19 mouse cellular contexts compared by ENCODE assay signal in genomic region chr2:64325499-64325898, GRCm38 (mm10).
DNase-seq lines count a peak whose midpoint lies in the region; ATAC-seq and TF ChIP-seq lines count a peak whose summit lies in the region.
"Had no signal": no experiment of that assay in that cellular context is flagged by ENCODE, and none has a peak within 500 bp of the region (broad histone marks: within the 10 kb centered on the region; RNA-seq: fewer than 3 reads in every experiment).

No protein-coding gene starts in this region.

- H3K4me3 ChIP-seq in hindbrain, embryonic 12.5 days: no peak overlapping the region
- no peak overlapping the region for H3K4me3 ChIP-seq in hindbrain, postnatal 0 days (ENCODE audit: low read length)
- no peak overlapping the region for H3K4me3 ChIP-seq in midbrain, embryonic 13.5 days (replicated peaks)
- no peak overlapping the region for H3K4me3 ChIP-seq in midbrain, embryonic 14.5 days (replicated peaks; ENCODE audit: low read depth, low read length)
- H3K4me3 ChIP-seq: embryonic facial prominence, embryonic 15.5 days; neural tube, embryonic 13.5 days had no signal

- H3K9ac ChIP-seq in hindbrain, embryonic 12.5 days: no peak overlapping the region
- no peak overlapping the region for H3K9ac ChIP-seq in hindbrain, postnatal 0 days (replicated peaks; ENCODE audit: low read length)
- no peak overlapping the region for H3K9ac ChIP-seq in midbrain, embryonic 13.5 days (replicated peaks)
- H3K9ac ChIP-seq in midbrain, embryonic 14.5 days (replicated peaks; ENCODE audit: low read length): no peak overlapping the region
- H3K9ac ChIP-seq: embryonic facial prominence, embryonic 15.5 days; neural tube, embryonic 13.5 days had no signal

- WGBS in hindbrain, embryonic 12.5 days: 27% methylated on average over 2 of the region's 2 CpGs
- WGBS in hindbrain, postnatal 0 days: 39% methylated on average over 2 of the region's 2 CpGs
- WGBS in midbrain, embryonic 13.5 days: 14% methylated on average over 2 of the region's 2 CpGs
- WGBS in midbrain, embryonic 14.5 days: 30% methylated on average over 2 of the region's 2 CpGs

- no peak overlapping the region for H3K27ac ChIP-seq in hindbrain, embryonic 12.5 days
- H3K27ac ChIP-seq in hindbrain, postnatal 0 days: no peak overlapping the region
- no peak overlapping the region for H3K27ac ChIP-seq in midbrain, embryonic 13.5 days
- no peak overlapping the region for H3K27ac ChIP-seq in midbrain, embryonic 14.5 days (replicated peaks; ENCODE audit: low read depth, low read length)
- H3K27ac ChIP-seq: embryonic facial prominence, embryonic 15.5 days; macrophage; neural tube, embryonic 13.5 days had no signal

- no peaks in the 10 kb centered on the region for H3K9me3 ChIP-seq in hindbrain, embryonic 12.5 days (replicated peaks)
- no peaks in the 10 kb centered on the region for H3K9me3 ChIP-seq in hindbrain, postnatal 0 days (ENCODE audit: low read length)
- no peaks in the 10 kb centered on the region for H3K9me3 ChIP-seq in midbrain, embryonic 13.5 days
- H3K9me3 ChIP-seq in midbrain, embryonic 14.5 days (ENCODE audit: control insufficient read depth, low read length): no peaks in the 10 kb centered on the region
- H3K9me3 ChIP-seq: embryonic facial prominence, embryonic 15.5 days; neural tube, embryonic 13.5 days had no signal

- no peak overlapping the region for H3K4me2 ChIP-seq in hindbrain, embryonic 12.5 days (replicated peaks)
- no peak overlapping the region for H3K4me2 ChIP-seq in hindbrain, postnatal 0 days (ENCODE audit: low read depth, low read length)
- H3K4me2 ChIP-seq in midbrain, embryonic 13.5 days (replicated peaks): no peak overlapping the region
- H3K4me2 ChIP-seq in midbrain, embryonic 14.5 days (ENCODE audit: low read length): no peak overlapping the region
- H3K4me2 ChIP-seq: embryonic facial prominence, embryonic 15.5 days; neural tube, embryonic 13.5 days had no signal

- peaks cover 5% of the 10 kb centered on the region; the same call in 1 of the 2 replicates for H3K4me1 ChIP-seq in hindbrain, embryonic 12.5 days
- H3K4me1 ChIP-seq in hindbrain, postnatal 0 days (ENCODE audit: insufficient read depth, low read length): no peaks in the 10 kb centered on the region
- H3K4me1 ChIP-seq in midbrain, embryonic 13.5 days (replicated peaks): 0 out of 2 replicates have a peak, but pooled peaks cover 7% of the 10 kb centered on the region
- H3K4me1 ChIP-seq in midbrain, embryonic 14.5 days (ENCODE audit: control insufficient read depth, insufficient read depth, low read length): no peaks in the 10 kb centered on the region
- H3K4me1 ChIP-seq: embryonic facial prominence, embryonic 15.5 days had no signal

- H3K27me3 ChIP-seq in hindbrain, embryonic 12.5 days: no peaks in the 10 kb centered on the region
- H3K27me3 ChIP-seq in hindbrain, postnatal 0 days (ENCODE audit: insufficient read depth, low read length): no peaks in the 10 kb centered on the region
- H3K27me3 ChIP-seq in midbrain, embryonic 13.5 days: no peaks in the 10 kb centered on the region
- no peaks in the 10 kb centered on the region for H3K27me3 ChIP-seq in midbrain, embryonic 14.5 days (ENCODE audit: control insufficient read depth, insufficient read depth, low read length)
- H3K27me3 ChIP-seq: embryonic facial prominence, embryonic 15.5 days; neural tube, embryonic 13.5 days had no signal

- no peak for TF ChIP-seq CTCF in hindbrain, postnatal 0 days (IDR thresholded peaks at IDR 0.05; ENCODE audit: low read depth)

- peak; percentile 81 for ATAC-seq in hindbrain, embryonic 12.5 days (ENCODE audit: low FRiP score)
- ATAC-seq in hindbrain, postnatal 0 days: no peak
- peak; percentile 27; the same call in 1 of the 2 replicates for ATAC-seq in midbrain, embryonic 13.5 days
- ATAC-seq in midbrain, embryonic 14.5 days (ENCODE audit: low FRiP score, low TSS enrichment): no peak
- ATAC-seq: intestine, embryonic 16.5 days had no signal

- no peaks in the 10 kb centered on the region for H3K36me3 ChIP-seq in hindbrain, embryonic 12.5 days
- no peaks in the 10 kb centered on the region for H3K36me3 ChIP-seq in hindbrain, postnatal 0 days (ENCODE audit: insufficient read depth, low read length)
- no peaks in the 10 kb centered on the region for H3K36me3 ChIP-seq in midbrain, embryonic 13.5 days
- H3K36me3 ChIP-seq in midbrain, embryonic 14.5 days (ENCODE audit: control insufficient read depth, insufficient read depth, low read length): no peaks in the 10 kb centered on the region
- H3K36me3 ChIP-seq: embryonic facial prominence, embryonic 15.5 days; neural tube, embryonic 13.5 days had no signal

- DNase-seq in cerebellum, adult 11-12 months: peak; percentile 3
- no peak for DNase-seq in cerebellum, adult 11 months
- DNase-seq in hindbrain, postnatal 0 days (ENCODE audit: low spot score): no peak
- DNase-seq in midbrain, embryonic 14.5 days: no peak
- peak; percentile 38 for DNase-seq in retina, embryonic 14.5 days (ENCODE audit: low spot score)
- no peak for DNase-seq in right cerebral cortex, postnatal 10 days (ENCODE audit: low spot score in 2 of 2)
- DNase-seq: adrenal gland, postnatal 10 days; heart, adult 18-20 months; heart, postnatal 10 days; kidney, postnatal 14 days; left cerebral cortex, postnatal 4 days; right cerebral cortex, postnatal 14 days; thymus, postnatal 14 days had no signal

Comparison
In these comparisons a context has a peak if more than half of its experiments do, and no peak if none do; other contexts are left out.
1. DNase-seq: peak in cerebellum, adult 11-12 months (single experiment) and retina, embryonic 14.5 days (single experiment); none in cerebellum, adult 11 months (single experiment), hindbrain, postnatal 0 days (single experiment), midbrain, embryonic 14.5 days (single experiment) and right cerebral cortex, postnatal 10 days (0 of 2).
2. ATAC-seq: peak in hindbrain, embryonic 12.5 days (single experiment) and midbrain, embryonic 13.5 days (single experiment); none in hindbrain, postnatal 0 days (single experiment) and midbrain, embryonic 14.5 days (single experiment).